Mouse (Mus musculus): ENCODE results near the gene Enkd1. TPM values are rescaled to one million over a fixed set of nuclear protein-coding genes. Genes with fewer than 3 reads are reported as not detected.

Gene Enkd1
- 35.7 and 37.0 TPM in 2 replicates for polyA plus RNA-seq (2016; fragmentation: Nextera tagmentation; extraction: Ambion mirVana)

- no peaks in the 10 kb centered on the region for H3K9me3 ChIP-seq
- H3K27me3 ChIP-seq, result no peaks in the 10 kb centered on the region
- H3K36me3 ChIP-seq, result peaks cover 19% of the 10 kb centered on the region
- H3K9ac ChIP-seq, result peak within 1 kb of the TSS; percentile 79
- peak within 1 kb of the TSS; percentile 78 for H3K4me3 ChIP-seq
- H3K4me2 ChIP-seq (replicated peaks), result peak within 1 kb of the TSS; percentile 93
- peak; percentile 75 for ATAC-seq (ENCODE audit: insufficient number of reproducible peaks, insufficient read depth, low FRiP score, low TSS enrichment)
- WGBS, result 1% methylated on average over 55 of the region's 55 CpGs
- peaks cover 17% of the 10 kb centered on the region for H3K4me1 ChIP-seq
- peak within 1 kb of the TSS; percentile 41 for H3K27ac ChIP-seq
These were observed at the start of gene Enkd1, which contains the start of gene 4933405L10Rik for GRCm38 (mm10) chr8:105707498-105708403. Enkd1 (minus strand) TSS chr8:105708210. 4933405L10Rik (plus strand) TSS chr8:105707655.

- no peak overlapping the region for H3K4me3 ChIP-seq
- no peak overlapping the region for H3K9ac ChIP-seq
- no peaks in the 10 kb centered on the region for H3K27me3 ChIP-seq
- no peak overlapping the region for H3K4me2 ChIP-seq (replicated peaks)
- WGBS, result 83% methylated on average over 2 of the region's 2 CpGs
- H3K27ac ChIP-seq, result no peak overlapping the region
- H3K36me3 ChIP-seq, result no peaks in the 10 kb centered on the region
- no peak for ATAC-seq (ENCODE audit: insufficient number of reproducible peaks, insufficient read depth, low FRiP score, low TSS enrichment)
- H3K9me3 ChIP-seq, result no peaks in the 10 kb centered on the region
- H3K4me1 ChIP-seq, result peaks cover 19% of the 10 kb centered on the region
These were observed 46.7 kb upstream of the Enkd1 start for GRCm38 (mm10) chr8:105754688-105755087.

- H3K36me3 ChIP-seq, result no peaks in the 10 kb centered on the region
- H3K9ac ChIP-seq, result no peak overlapping the region
- 64% methylated on average over 2 of the region's 2 CpGs for WGBS
- no peaks in the 10 kb centered on the region for H3K9me3 ChIP-seq
- peaks cover 19% of the 10 kb centered on the region for H3K4me1 ChIP-seq
- H3K4me2 ChIP-seq (replicated peaks), result no peak overlapping the region
- no peak overlapping the region for H3K4me3 ChIP-seq
- no peak overlapping the region for H3K27ac ChIP-seq
- ATAC-seq (ENCODE audit: insufficient number of reproducible peaks, insufficient read depth, low FRiP score, low TSS enrichment), result no peak
- no peaks in the 10 kb centered on the region for H3K27me3 ChIP-seq
These were observed 45.9 kb upstream of the Enkd1 start for GRCm38 (mm10) chr8:105753916-105754315.

- peaks cover 16% of the 10 kb centered on the region for H3K4me1 ChIP-seq
- no peak overlapping the region; the same call in 1 of the 2 replicates for H3K4me2 ChIP-seq (replicated peaks)
- H3K27ac ChIP-seq, result peak overlapping the region; percentile 36; the same call in 1 of the 2 replicates
- 9% methylated on average over 11 of the region's 11 CpGs for WGBS
- H3K36me3 ChIP-seq, result 0 out of 2 replicates have a peak, but pooled peaks cover 2% of the 10 kb centered on the region
- no peak overlapping the region for H3K9ac ChIP-seq
- no peaks in the 10 kb centered on the region for H3K27me3 ChIP-seq
- H3K9me3 ChIP-seq, result no peaks in the 10 kb centered on the region
- ATAC-seq (ENCODE audit: insufficient number of reproducible peaks, insufficient read depth, low FRiP score, low TSS enrichment), result no peak
- no peak overlapping the region for H3K4me3 ChIP-seq
These were observed 42.6 kb upstream of the Enkd1 start for GRCm38 (mm10) chr8:105750606-105751005.

- 88% methylated on average over 4 of the region's 4 CpGs for WGBS
- H3K36me3 ChIP-seq, result 0 out of 2 replicates have a peak, but pooled peaks cover 2% of the 10 kb centered on the region
- H3K4me2 ChIP-seq (replicated peaks), result no peak overlapping the region
- no peak overlapping the region for H3K4me3 ChIP-seq
- H3K27me3 ChIP-seq, result no peaks in the 10 kb centered on the region
- no peak overlapping the region for H3K9ac ChIP-seq
- H3K4me1 ChIP-seq, result peaks cover 8% of the 10 kb centered on the region; the same call in 1 of the 2 replicates
- ATAC-seq (ENCODE audit: insufficient number of reproducible peaks, insufficient read depth, low FRiP score, low TSS enrichment), result no peak
- H3K27ac ChIP-seq, result no peak overlapping the region
- H3K9me3 ChIP-seq, result no peaks in the 10 kb centered on the region
These were observed 35.3 kb upstream of the Enkd1 start for GRCm38 (mm10) chr8:105743301-105743700.

GRCm38 (mm10) chr8:105739216-105739615 is 31.2 kb upstream of the Enkd1 start:
- H3K9ac ChIP-seq, result no peak overlapping the region
- ATAC-seq (ENCODE audit: insufficient number of reproducible peaks, insufficient read depth, low FRiP score, low TSS enrichment), result no peak
- H3K9me3 ChIP-seq, result no peaks in the 10 kb centered on the region
- no peak overlapping the region for H3K4me3 ChIP-seq
- no peak overlapping the region for H3K27ac ChIP-seq
- 90% methylated on average over 5 of the region's 5 CpGs for WGBS
- H3K27me3 ChIP-seq, result no peaks in the 10 kb centered on the region
- 0 out of 2 replicates have a peak, but pooled peaks cover 5% of the 10 kb centered on the region for H3K36me3 ChIP-seq
- no peak overlapping the region for H3K4me2 ChIP-seq (replicated peaks)
- no peaks in the 10 kb centered on the region for H3K4me1 ChIP-seq

- 91% methylated on average over 5 of the region's 5 CpGs for WGBS
- Histone ChIP-seq H3K36me3 (peaks cover 14% of the 10 kb centered on the region), H3K4me3 (no peak overlapping the region), H3K4me1 (no peaks in the 10 kb centered on the region), H3K9me3 (no peaks in the 10 kb centered on the region), H3K9ac (no peak overlapping the region), H3K27ac (no peak overlapping the region), H3K4me2 (replicated peaks) (no peak overlapping the region), H3K27me3 (no peaks in the 10 kb centered on the region)
- ATAC-seq (ENCODE audit: insufficient number of reproducible peaks, insufficient read depth, low FRiP score, low TSS enrichment), result no peak
These were observed 24.2 kb upstream of the Enkd1 start for GRCm38 (mm10) chr8:105732186-105732585.

- no peaks in the 10 kb centered on the region for H3K9me3 ChIP-seq
- H3K36me3 ChIP-seq, result peaks cover 36% of the 10 kb centered on the region
- WGBS, result 85% methylated on average over 18 of the region's 18 CpGs
- no peaks in the 10 kb centered on the region for H3K27me3 ChIP-seq
- no peak for ATAC-seq (ENCODE audit: insufficient number of reproducible peaks, insufficient read depth, low FRiP score, low TSS enrichment)
- H3K4me3 ChIP-seq, result no peak overlapping the region
- no peak overlapping the region for H3K27ac ChIP-seq
- H3K4me1 ChIP-seq, result no peaks in the 10 kb centered on the region
- no peak overlapping the region for H3K4me2 ChIP-seq (replicated peaks)
- H3K9ac ChIP-seq, result no peak overlapping the region
These were observed 19.6 kb upstream of the Enkd1 start for GRCm38 (mm10) chr8:105727397-105728124.

DNA sequence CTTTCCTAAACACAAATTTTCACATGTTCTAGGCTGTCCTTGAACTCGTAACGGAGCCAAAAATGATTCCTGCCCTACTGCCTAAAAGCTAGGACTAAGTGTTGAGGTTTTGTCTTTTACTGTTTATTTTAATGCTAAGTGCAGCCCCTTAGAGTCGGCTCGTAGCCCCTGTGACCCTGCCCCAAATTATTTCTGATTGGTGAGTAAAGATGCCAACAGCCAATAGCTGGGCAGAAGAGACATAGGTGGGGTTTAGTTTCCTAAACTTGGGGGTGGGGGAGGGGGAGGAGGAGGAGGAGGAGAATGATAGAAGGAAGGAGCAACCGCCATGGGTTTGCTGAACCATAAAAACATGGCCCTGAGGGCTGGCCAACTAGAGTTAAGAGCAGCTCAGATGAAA is 17.7 kb upstream of the Enkd1 start:
- Histone ChIP-seq H3K4me1 (no peaks in the 10 kb centered on the region), H3K9me3 (no peaks in the 10 kb centered on the region), H3K4me2 (replicated peaks) (no peak overlapping the region), H3K27me3 (no peaks in the 10 kb centered on the region), H3K4me3 (no peak overlapping the region), H3K36me3 (peaks cover 32% of the 10 kb centered on the region), H3K9ac (no peak overlapping the region), H3K27ac (no peak overlapping the region)
- ATAC-seq (ENCODE audit: insufficient number of reproducible peaks, insufficient read depth, low FRiP score, low TSS enrichment), result no peak
- WGBS, result 74% methylated on average over 5 of the region's 5 CpGs

DNA sequence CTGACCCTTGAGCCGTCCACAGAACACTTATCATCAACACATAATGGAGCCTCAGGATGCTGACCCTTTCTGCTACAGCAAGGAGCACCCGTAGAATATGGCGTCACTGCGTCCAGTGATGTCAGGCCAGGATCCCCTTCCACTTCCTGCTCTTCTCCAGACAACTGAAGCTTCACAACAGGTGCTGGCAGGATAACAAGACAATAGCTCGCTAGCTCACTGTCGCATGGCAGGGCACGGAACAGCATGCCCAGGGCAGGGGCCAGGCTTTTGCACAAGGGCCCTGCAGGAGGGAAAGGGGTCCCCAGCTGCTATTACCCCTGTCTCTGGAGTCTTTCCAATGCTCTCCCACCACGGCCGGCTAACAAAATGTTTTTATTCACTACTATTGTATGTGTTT is 14.9 kb upstream of the Enkd1 start:
- Histone ChIP-seq H3K4me3 (no peak overlapping the region), H3K9me3 (no peaks in the 10 kb centered on the region), H3K27me3 (no peaks in the 10 kb centered on the region), H3K4me2 (replicated peaks) (no peak overlapping the region), H3K27ac (no peak overlapping the region), H3K9ac (no peak overlapping the region), H3K36me3 (peaks cover 29% of the 10 kb centered on the region), H3K4me1 (no peaks in the 10 kb centered on the region)
- 88% methylated on average over 9 of the region's 9 CpGs for WGBS
- no peak for ATAC-seq (ENCODE audit: insufficient number of reproducible peaks, insufficient read depth, low FRiP score, low TSS enrichment)

DNA sequence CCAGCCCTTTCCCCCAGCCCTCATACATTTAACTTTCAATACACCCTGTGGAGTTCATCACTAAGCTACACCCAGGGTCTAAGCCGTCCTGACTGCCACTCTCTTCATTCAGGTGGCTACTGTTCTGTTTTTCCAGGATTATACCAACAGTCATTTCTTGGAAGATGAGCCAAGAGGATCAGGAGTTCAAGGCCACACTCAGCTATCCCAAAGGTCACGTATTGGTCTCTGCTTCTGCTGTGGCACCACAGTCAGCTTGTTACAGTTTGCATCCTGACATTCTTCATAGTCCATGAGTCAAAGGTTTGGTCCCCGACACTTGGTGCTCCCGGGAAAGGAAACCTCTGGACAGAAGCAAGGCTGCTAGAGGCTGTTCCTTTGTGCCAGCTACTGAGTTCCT is 11.6 kb upstream of the Enkd1 start:
- no peaks in the 10 kb centered on the region for H3K27me3 ChIP-seq
- H3K4me2 ChIP-seq (replicated peaks), result no peak overlapping the region
- H3K4me3 ChIP-seq, result no peak overlapping the region
- no peak for ATAC-seq (ENCODE audit: insufficient number of reproducible peaks, insufficient read depth, low FRiP score, low TSS enrichment)
- H3K36me3 ChIP-seq, result peaks cover 25% of the 10 kb centered on the region
- H3K27ac ChIP-seq, result no peak overlapping the region
- H3K9me3 ChIP-seq, result no peaks in the 10 kb centered on the region
- H3K4me1 ChIP-seq, result no peaks in the 10 kb centered on the region
- WGBS, result 80% methylated on average over 4 of the region's 4 CpGs
- no peak overlapping the region for H3K9ac ChIP-seq
